Mouse (Mus musculus) common myeloid progenitor, adult 5-6 weeks (primary cell): Measurements from ENCODE around the gene Pou2f2. TPM values are rescaled to one million over a fixed set of nuclear protein-coding genes. Genes with fewer than 3 reads are reported as not detected.

Source experiments
- ATAC-seq: replicated peaks from 2 replicates; pipeline ENCODE4 v1.8.0; 2016; ENCODE audit warnings: low read depth, mild to moderate bottlenecking, moderate TSS enrichment, inconsistent platforms; ENCODE audit not compliant: poor library complexity, severe bottlenecking
- total RNA-seq: library from RNA; stranded (forward); fragments of 200-1000, 187-1606 nt; gene quantifications from 2 replicates; pipeline ENCODE4 v1.2.3, GENCODE M21; 2017

The Pou2f2 gene
- 3.8 and 4.7 TPM in 2 replicates for total RNA-seq

GRCm38 (mm10) chr7:25179606-25180161, at the start of gene Pou2f2:
TSS of gene Pou2f2 (minus strand) at chr7:25179726.
- ATAC-seq = peak; percentile 51

DNA sequence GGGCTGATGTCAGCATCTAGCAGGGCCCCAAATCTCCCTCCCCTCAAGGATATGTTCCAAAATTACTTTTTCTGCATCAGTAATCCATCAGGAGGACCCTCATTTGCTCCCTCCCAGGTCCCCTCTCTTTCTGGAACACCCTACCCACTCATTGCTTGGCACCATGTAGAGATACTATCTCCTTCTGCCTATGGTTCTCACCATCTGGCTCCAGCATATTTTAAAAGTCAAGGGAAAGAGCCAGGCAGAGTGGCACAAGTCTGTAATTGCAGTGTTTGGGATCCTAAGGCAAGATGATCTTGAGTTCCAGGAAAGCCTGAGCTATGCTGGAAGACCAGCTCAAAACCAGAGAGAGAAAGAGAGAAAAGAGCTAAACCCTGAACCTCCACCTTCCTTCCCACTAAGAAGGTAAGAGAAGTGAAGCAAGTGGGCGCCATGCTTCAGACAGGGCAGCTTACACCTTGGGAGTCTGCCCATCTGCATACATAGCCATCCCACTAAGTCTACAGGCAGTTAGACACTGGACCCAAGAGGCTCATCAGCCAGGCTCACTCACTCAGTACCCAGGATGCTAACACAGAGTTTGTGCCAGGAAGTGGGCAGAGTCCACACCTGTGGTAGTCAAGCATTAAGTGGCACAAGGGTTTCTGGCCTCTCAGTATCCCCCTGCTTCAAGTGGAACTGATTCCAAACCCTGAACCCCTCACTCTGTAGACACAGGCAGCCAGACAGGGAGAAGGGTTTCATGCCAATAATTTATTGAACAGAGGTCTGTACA, 48.2 kb upstream of the Pou2f2 start:
- ATAC-seq = no peak

GRCm38 (mm10) chr7:25222275-25222967, 42.9 kb upstream of the Pou2f2 start:
- ATAC-seq = no peak

DNA sequence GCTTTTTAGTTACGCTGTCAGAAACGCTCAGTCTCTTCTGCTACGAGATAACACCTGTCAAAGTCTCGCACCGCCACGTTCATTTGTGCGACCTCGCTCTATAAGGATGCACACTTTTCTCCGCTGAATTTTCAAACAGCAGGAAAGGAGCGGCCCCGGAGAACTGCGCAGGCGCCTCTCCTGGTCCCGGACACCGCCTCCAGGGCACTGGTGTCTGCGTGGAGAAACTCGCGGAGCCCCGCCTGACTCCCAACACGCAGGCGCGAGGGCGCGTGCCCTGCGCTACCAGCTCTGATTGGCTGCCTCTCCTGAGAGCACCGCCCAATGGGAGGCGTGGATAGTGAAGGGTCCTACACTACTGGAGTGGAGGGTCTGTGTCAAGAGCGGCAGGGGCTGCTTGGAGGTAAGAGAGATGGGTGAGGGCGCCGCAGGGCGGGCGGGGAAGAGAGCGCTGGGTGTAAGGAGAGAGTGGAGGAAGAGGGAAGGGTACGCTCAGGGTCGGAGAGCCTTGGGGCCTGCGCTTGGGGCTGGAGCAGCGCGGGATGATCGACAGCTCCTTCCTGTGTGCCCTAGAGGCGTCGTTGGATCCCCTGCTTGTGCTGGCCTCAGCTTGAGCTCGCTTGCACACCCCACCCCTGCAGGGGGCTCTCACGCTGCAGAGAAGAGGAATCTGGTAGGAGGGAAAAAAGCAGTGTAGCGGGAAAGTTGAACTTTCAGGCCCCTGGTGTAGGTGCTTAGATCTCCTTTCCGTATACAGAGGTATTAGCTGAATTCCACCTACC, 41.8 kb upstream of the Pou2f2 start, which contains the start of gene Zfp526:
Gene Zfp526 (plus strand): TSS at position 324 of the 782 bp plus-strand sequence.
- ATAC-seq = peak; percentile 73

- no peak for ATAC-seq
Observed at GRCm38 (mm10) chr7:25220457-25221101, 41.1 kb upstream of the Pou2f2 start, which contains the start of gene Dedd2. TSS of gene Dedd2 (minus strand) at chr7:25220615.

- peak; percentile 64 for ATAC-seq
Observed at GRCm38 (mm10) chr7:25219756-25220456, 40.4 kb upstream of the Pou2f2 start.

GRCm38 (mm10) chr7:25219416-25219750, 39.9 kb upstream of the Pou2f2 start:
- ATAC-seq = no peak

DNA sequence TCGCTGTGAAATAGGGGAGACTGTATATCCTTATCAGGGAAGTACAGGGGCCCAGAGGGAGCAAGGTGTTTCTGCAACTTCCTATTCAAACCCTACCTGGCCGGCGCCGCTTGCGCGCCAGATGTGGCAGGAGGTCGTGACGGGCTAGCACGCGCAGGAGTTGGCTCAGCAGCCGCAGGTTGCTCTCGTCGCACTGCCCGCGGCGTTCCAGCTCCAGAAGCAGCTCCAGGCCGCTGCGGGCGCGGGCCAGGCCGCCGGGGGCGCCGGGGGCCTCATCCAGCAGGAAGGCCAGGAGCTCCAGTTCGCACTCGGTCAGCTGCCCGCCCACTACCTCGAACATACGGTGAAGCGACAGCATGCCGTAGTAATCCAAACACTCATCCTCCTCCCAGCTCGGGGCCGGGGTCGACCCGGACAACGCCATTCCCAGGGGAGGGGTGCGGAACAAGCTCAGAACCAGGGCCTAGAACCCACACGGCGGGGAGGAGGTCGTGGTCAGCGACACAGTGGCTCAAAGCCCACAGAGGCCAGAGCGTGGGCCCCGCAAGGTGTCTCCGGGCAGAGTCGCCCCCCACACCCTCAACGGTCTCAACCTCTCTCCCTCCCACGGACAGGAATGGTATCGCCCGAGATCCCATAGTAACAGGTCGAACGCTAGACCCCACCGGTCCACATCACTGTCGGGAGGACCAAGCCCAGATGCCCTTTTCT, 39.3 kb upstream of the Pou2f2 start:
- peak; percentile 15; the same call in 1 of the 2 replicates for ATAC-seq

GRCm38 (mm10) chr7:25217653-25218395, 38.3 kb upstream of the Pou2f2 start:
- ATAC-seq = no peak

GRCm38 (mm10) chr7:25214172-25214571, 34.6 kb upstream of the Pou2f2 start:
- no peak for ATAC-seq

GRCm38 (mm10) chr7:25213099-25213498, 33.6 kb upstream of the Pou2f2 start:
- peak; percentile 75 for ATAC-seq

DNA sequence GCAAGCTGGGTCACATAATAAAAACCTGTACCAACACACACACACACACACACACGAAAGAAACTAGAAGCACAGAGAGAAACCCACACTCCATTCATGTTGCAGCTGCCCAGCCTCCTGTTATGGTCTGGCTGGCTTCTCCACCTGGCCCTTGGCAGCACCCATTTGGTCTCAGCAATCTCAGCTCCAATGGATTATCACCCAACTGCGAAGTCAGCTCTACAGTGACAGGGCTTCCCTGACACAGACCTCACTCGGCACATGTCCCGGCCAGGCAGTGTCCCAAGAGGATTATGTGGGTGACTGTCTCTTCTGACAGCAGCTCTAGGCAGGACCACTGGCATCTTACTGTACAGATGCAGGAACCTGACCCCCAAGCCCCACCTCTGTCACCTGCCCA, 31.0 kb upstream of the Pou2f2 start:
- ATAC-seq = no peak

DNA sequence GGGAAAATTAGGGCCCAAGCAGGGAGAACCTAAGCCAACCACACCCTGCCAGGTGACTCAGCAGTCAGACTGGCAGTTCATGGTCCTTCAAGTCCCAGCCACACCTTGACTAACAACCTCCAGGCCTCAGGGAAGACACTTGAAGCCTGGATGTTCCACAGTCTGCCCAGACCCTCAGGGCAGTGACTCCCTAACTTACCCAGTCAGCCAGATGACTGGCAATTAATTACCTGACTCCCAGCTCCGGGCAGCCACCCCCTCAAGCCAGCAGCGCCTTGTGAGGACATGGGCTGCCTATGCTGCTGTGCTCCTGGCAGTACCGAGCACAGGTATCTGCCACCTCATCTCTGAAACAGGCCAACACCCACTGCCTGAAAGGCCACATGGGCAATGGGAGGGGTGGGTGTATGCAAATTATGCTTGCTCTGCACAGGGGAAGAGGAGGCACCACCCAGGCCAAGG, 29.7 kb upstream of the Pou2f2 start:
- ATAC-seq = no peak

- ATAC-seq = no peak
Observed at GRCm38 (mm10) chr7:25206094-25206830, 26.7 kb upstream of the Pou2f2 start.

GRCm38 (mm10) chr7:25205355-25206093, 26.0 kb upstream of the Pou2f2 start:
- peak; percentile 77 for ATAC-seq

GRCm38 (mm10) chr7:25203624-25204023, 24.1 kb upstream of the Pou2f2 start:
- no peak for ATAC-seq
